Mouse (Mus musculus) lung, embryonic 14.5 days (tissue): Measurements from ENCODE around the gene Smndc1. TPM values are rescaled to one million over a fixed set of nuclear protein-coding genes. Genes with fewer than 3 reads are reported as not detected.
"Not testable (repeated sequence)": the region's sequence is repeated elsewhere in the genome, so short reads cannot be mapped to it uniquely, and the experiment has no call there.

ENCODE experiments used
- ATAC-seq: fragments of 200-750 bp; cut with Nextera tagmentation; 2 replicates; pipeline ENCODE4 v1.8.0; 2017; ENCODE audit warnings: mild to moderate bottlenecking, moderate TSS enrichment, moderate library complexity; ENCODE audit not compliant: insufficient read depth
- DNase-seq: peaks from one replicate; pipeline ENCODE4 v3.0.0-alpha.2; 2015
- H3K27ac ChIP-seq: fragments of 300-500 bp; sonication (generic); 2 replicates; pipeline ENCODE4 v1.5.1; 2014; ENCODE audit warnings: low read depth, mild to moderate bottlenecking, moderate library complexity
- H3K27me3 ChIP-seq: fragments of 300-500 bp; sonication (generic); 2 replicates; pipeline ENCODE4 v1.6.1; 2014; ENCODE audit warnings: low read length, control low read depth; ENCODE audit not compliant: insufficient read depth
- H3K36me3 ChIP-seq: fragments of 300-500 bp; sonication (generic); 2 replicates; pipeline ENCODE4 v1.6.1; 2014; ENCODE audit warnings: control low read depth; ENCODE audit not compliant: insufficient read depth
- H3K4me1 ChIP-seq: fragments of 300-500 bp; sonication (generic); 2 replicates; pipeline ENCODE4 v1.6.1; 2014; ENCODE audit warnings: antibody characterized with exemption, control low read depth; ENCODE audit not compliant: insufficient read depth
- H3K4me2 ChIP-seq: fragments of 300-500 bp; sonication (generic); 2 replicates; pipeline ENCODE4 v1.6.1; 2014; ENCODE audit warnings: mild to moderate bottlenecking
- H3K4me3 ChIP-seq: fragments of 300-500 bp; sonication (generic); 2 replicates; pipeline ENCODE4 v1.5.1; 2014; ENCODE audit warnings: low read depth, low read length
- H3K9ac ChIP-seq: fragments of 300-500 bp; sonication (generic); 2 replicates; pipeline ENCODE4 v1.6.1; 2014
- H3K9me3 ChIP-seq: fragments of 300-500 bp; sonication (generic); 2 replicates; pipeline ENCODE4 v1.6.1; 2016; ENCODE audit warnings: low read depth, low read length, control low read depth
- CTCF ChIP-seq: IDR thresholded peaks from 2 replicates; pipeline ENCODE4 v1.5.1; 2016; ENCODE audit warnings: antibody characterized with exemption, low read depth
- WGBS: fragments of 180-500 bp; shearing (Covaris S2); extraction: QIAGEN DNeasy Blood & Tissue Kit; methylation state at CpG from one replicate; pipeline ENCODE4 v1.1.7; 2014; 5-methylcytosine and 5-hydroxymethylcytosine counted together
- polyA plus RNA-seq: library from polyadenylated mRNA; unstranded; fragments of >200 nt; fragmentation: Nextera tagmentation; extraction: Ambion mirVana; gene quantifications from 2 replicates; pipeline ENCODE4 v1.2.1, GENCODE M21; 2014

The Smndc1 gene
- polyA plus RNA-seq, 1 experiment from 2014 or later, result 45.8 TPM

GRCm38 (mm10) chr19:53404219-53404836 is 13.9 kb upstream of the Smndc1 start:
- no peak overlapping the region for H3K9ac ChIP-seq
- TF ChIP-seq CTCF, result no peak
- 87% methylated on average over 10 of the region's 10 CpGs for WGBS
- no peaks in the 10 kb centered on the region for H3K9me3 ChIP-seq
- H3K36me3 ChIP-seq, result no peaks in the 10 kb centered on the region
- no peak overlapping the region for H3K4me3 ChIP-seq
- DNase-seq (no peak), ATAC-seq (no peak)
- no peaks in the 10 kb centered on the region for H3K4me1 ChIP-seq
- H3K27ac ChIP-seq, result no peak overlapping the region
- no peaks in the 10 kb centered on the region for H3K27me3 ChIP-seq
- no peak overlapping the region for H3K4me2 ChIP-seq

DNA sequence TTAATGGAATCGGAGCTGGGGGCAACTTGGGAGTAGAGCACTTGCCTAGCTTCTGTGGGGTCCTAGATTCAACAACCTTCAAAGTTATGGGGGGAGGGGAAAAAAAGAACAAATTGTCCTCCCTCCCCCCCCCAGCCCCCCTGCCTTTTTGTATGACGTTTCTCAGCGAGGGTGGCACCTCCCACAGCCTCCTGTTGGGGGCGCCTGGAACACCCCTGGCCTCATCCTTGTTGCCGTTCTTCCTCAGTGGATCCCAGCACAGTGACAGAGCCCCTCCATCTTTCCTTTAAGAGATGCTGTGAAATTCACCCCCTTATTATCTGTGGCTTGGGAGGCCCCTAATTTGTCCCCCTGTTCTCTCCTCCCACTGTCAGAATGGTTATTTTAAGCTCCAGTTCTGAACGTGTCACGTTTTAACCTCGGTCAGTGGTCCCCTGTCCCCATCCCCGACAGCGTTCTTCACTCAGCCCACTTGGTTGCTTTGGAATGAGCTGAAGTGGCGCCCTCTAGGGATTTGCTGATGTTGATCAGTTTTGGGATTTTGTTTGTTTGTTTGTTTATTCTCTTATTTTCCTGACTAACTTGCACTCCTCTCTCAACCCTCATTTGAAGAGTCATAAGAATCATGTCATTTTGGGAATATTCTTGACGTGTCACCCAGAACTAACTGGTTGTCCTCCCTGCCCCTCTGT is 12.5 kb upstream of the Smndc1 start:
- Histone ChIP-seq H3K4me2 (no peak overlapping the region), H3K27me3 (no peaks in the 10 kb centered on the region), H3K4me3 (no peak overlapping the region), H3K9ac (no peak overlapping the region), H3K36me3 (no peaks in the 10 kb centered on the region), H3K27ac (no peak overlapping the region), H3K9me3 (no peaks in the 10 kb centered on the region), H3K4me1 (no peaks in the 10 kb centered on the region)
- TF ChIP-seq CTCF, result no peak; the same call in 1 of the 2 replicates
- WGBS, result 42% methylated on average over 12 of the region's 12 CpGs
- ATAC-seq, result no peak
- no peak for DNase-seq

DNA sequence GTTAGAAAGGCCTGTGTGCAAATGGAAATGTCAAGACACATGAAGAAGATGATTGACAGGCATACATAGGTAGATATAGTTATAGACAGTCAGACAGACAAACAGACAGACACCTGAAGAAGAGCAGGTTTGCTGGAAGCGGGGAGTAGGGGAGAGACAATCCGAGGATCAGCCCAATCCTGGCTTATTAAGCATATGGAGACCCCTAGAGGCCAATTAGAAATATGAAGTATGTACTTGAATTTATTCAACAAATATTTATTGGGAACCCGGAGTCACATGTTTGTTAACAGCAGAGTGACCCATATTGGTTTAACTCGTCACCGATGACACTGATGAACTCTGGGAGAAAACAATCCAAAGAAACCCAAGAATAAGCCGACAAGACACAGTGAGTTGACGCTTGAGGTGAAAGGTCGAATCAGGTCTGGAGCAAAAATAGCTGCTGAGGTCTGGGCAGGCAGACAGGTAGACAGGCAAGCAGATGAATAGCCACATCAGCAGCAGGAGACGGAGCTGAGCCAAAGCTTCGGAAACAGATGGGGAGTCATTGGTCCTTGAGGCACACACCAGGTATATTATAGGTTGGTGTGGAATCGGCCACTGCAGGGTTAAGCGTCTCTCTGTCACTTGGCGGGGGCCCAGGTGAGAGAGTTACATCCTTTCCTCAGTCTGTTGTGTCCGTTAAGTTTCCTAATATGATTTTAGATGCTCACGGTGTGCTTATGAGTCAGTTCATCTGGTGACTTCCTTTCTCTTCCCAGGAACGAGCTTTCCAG is 10.1 kb upstream of the Smndc1 start:
- H3K4me3 ChIP-seq, result no peak overlapping the region
- no peak overlapping the region for H3K4me2 ChIP-seq
- no peaks in the 10 kb centered on the region for H3K36me3 ChIP-seq
- no peak overlapping the region for H3K27ac ChIP-seq
- H3K9me3 ChIP-seq, result no peaks in the 10 kb centered on the region
- H3K9ac ChIP-seq, result no peak overlapping the region
- H3K27me3 ChIP-seq, result no peaks in the 10 kb centered on the region
- H3K4me1 ChIP-seq, result no peaks in the 10 kb centered on the region
- peak; percentile 17; the same call in 1 of the 2 replicates for TF ChIP-seq CTCF
- WGBS, result 75% methylated on average over 16 of the region's 16 CpGs
- DNase-seq, result peak; percentile 36
- ATAC-seq, result no peak

GRCm38 (mm10) chr19:53399213-53399612 is 8.8 kb upstream of the Smndc1 start:
- no peak for DNase-seq

GRCm38 (mm10) chr19:53397451-53398233 is 7.3 kb upstream of the Smndc1 start:
- no peak for ATAC-seq
- TF ChIP-seq CTCF, result no peak
- no peak overlapping the region for H3K9ac ChIP-seq
- no peaks in the 10 kb centered on the region for H3K9me3 ChIP-seq
- H3K36me3 ChIP-seq, result no peaks in the 10 kb centered on the region
- no peaks in the 10 kb centered on the region for H3K4me1 ChIP-seq
- H3K4me2 ChIP-seq, result no peak overlapping the region
- H3K27me3 ChIP-seq, result no peaks in the 10 kb centered on the region
- H3K4me3 ChIP-seq, result no peak overlapping the region
- 81% methylated on average over 12 of the region's 12 CpGs for WGBS
- H3K27ac ChIP-seq, result no peak overlapping the region
- no peak for DNase-seq

More at GRCm38 (mm10) chr19:53399213-53399612, 8.8 kb upstream of the Smndc1 start:
- no peak overlapping the region for H3K4me2 ChIP-seq
- H3K36me3 ChIP-seq, result no peaks in the 10 kb centered on the region
- H3K27me3 ChIP-seq, result no peaks in the 10 kb centered on the region
- H3K4me3 ChIP-seq, result no peak overlapping the region
- no peaks in the 10 kb centered on the region for H3K9me3 ChIP-seq
- H3K9ac ChIP-seq, result no peak overlapping the region
- no peak for ATAC-seq
- 75% methylated on average over 4 of the region's 4 CpGs for WGBS
- TF ChIP-seq CTCF, result no peak
- H3K27ac ChIP-seq, result no peak overlapping the region
- H3K4me1 ChIP-seq, result no peaks in the 10 kb centered on the region

- 50% methylated on average over 5 of the region's 5 CpGs for WGBS
- not testable (repeated sequence) for H3K27me3 ChIP-seq, H3K4me2 ChIP-seq, H3K27ac ChIP-seq, ATAC-seq, DNase-seq, H3K4me1 ChIP-seq, H3K9ac ChIP-seq, H3K9me3 ChIP-seq, H3K4me3 ChIP-seq, H3K36me3 ChIP-seq
These were observed 5.4 kb upstream of the Smndc1 start for GRCm38 (mm10) chr19:53395805-53396204.

GRCm38 (mm10) chr19:53394956-53395355 is 4.6 kb upstream of the Smndc1 start:
- not testable (repeated sequence) for H3K27me3 ChIP-seq, H3K4me3 ChIP-seq, H3K4me1 ChIP-seq, H3K4me2 ChIP-seq, H3K27ac ChIP-seq, ATAC-seq, H3K36me3 ChIP-seq, H3K9ac ChIP-seq, DNase-seq, H3K9me3 ChIP-seq
- 61% methylated on average over 3 of the region's 3 CpGs for WGBS
